Mouse (Mus musculus) left cerebral cortex, postnatal 14 days (tissue): ENCODE data around the gene Dusp13. TPM values are rescaled to one million over a fixed set of nuclear protein-coding genes. Genes with fewer than 3 reads are reported as not detected.
A peak's percentile ranks its signal among the peaks of the same experiment; 100 is the strongest.

Source experiments
- DNase-seq, 2 experiments: peaks; one replicate each; pipeline ENCODE4 v3.0.0; 2021 to 2022; ENCODE audit warnings: low spot score in 2 of 2, mixed read lengths in 1 of 2
- intact Hi-C: fragments of 180-260 bp; cut with DNase I; formaldehyde crosslinking; loops from one replicate; pipeline ENCODE4 v1.15.1; 2025
- total RNA-seq, 2 experiments: library from RNA; stranded (reverse); gene quantifications; 2 replicates each; pipeline ENCODE4 v1.2.3; 2021

Gene Dusp13
- total RNA-seq, 2 experiments from 2014 or later: 0.61 TPM; not detected in 1

GRCm38 (mm10) chr14:21750008-21750880 is 737 bp downstream of the Dusp13 start, which contains the start of gene Samd8:
TSS of gene Samd8 (plus strand) at chr14:21750531.
- intact Hi-C loops: loop anchor here (5.0 kb wide), 2 partner anchors 82 to 97 kb away; partner anchors contain the start of gene Comtd1
- DNase-seq: peak; percentile 85 to 90

- intact Hi-C loops: loop anchor here (10.0 kb wide), 1 partner anchor 494 kb away; no protein-coding TSS in a partner anchor
Observed at GRCm38 (mm10) chr14:21748142-21748870, 2.7 kb downstream of the Dusp13 start.

DNA sequence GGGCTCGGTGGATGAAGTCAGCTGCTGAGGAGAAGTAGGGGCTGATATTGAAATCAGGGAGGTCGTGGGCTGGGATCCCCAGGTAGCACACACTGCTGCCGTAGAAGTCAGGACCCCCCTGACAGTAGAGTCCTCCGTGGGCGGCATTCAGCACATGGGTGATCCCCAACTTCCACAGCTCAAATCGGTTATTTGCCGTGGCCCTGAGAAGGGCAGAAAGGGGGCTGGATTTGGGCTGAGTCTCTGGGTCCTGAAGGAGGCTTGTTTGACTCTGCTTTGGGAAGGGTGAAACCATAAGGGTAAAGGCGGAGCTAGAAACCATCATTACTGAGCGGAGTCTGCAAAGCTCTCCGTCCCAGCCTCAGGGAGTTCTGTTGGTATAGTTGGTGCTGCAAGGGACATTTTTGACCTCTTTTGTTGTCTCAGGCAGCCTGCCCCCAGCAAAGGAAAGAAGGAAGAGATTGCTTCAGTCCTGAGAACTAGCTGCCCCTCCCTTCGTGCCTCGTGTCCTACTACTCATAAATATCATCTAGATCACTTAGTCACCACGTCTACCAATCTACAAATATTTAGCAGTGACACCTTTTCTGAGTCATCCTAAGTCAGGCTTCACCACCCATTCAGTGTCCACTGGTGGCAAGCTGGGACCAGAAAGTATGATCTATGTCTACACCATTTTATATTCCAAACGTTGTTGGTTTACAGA is 3.4 kb downstream of the Dusp13 start:
- intact Hi-C loops: loop anchor here (10.0 kb wide), 1 partner anchor 493 kb away; no protein-coding TSS in a partner anchor
- no peak for DNase-seq

More at GRCm38 (mm10) chr14:21748142-21748870, 2.7 kb downstream of the Dusp13 start:
- peak in 1 of 2 experiments; percentile 74 for DNase-seq

DNA sequence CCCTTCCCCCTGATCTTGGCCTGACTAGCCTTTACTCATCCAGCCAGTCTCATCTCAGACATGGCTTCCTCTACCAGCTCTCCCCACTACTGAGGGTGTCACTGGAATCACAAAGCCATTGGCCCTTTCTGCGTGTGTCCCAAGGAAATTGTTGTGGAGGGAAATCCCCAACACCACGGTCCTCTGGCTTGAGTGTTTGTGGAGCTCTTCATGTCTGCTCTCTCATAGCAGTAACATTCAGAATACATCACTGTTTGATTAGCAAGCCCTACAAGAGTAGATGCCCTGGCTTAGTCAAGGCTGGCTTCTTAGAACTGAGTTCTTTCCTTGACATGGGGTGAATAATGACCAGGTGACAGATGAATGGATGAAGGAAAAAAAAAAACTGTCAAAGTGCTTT is 4.1 kb downstream of the Dusp13 start:
- no peak for DNase-seq
- intact Hi-C loops: loop anchor here (10.0 kb wide), 1 partner anchor 492 kb away; no protein-coding TSS in a partner anchor

DNA sequence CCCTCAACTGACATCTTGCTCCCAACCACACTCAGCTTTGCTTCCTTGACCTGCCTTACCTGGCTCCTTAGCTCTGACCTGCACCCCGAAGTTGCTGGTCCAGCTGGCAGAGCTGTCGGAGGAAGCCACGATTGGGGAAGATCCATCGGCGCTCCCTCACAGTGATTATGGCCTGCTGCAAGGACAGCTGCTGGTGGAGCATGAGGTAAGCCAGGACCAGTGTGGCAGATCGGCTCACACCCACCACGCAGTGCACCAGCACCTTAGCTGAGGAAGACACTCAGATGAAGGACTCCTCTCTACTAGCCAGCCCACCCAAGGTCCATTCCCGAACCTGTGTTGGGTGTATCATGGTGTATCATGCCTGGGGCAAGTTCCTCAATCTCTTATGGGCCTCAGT is 4.7 kb downstream of the Dusp13 start:
- intact Hi-C loops: loop anchor here (10.0 kb wide), 1 partner anchor 491 kb away; no protein-coding TSS in a partner anchor
- DNase-seq: no peak

GRCm38 (mm10) chr14:21745149-21745548 is 5.8 kb downstream of the Dusp13 start:
- intact Hi-C loops: loop anchor here (10.0 kb wide), 1 partner anchor 490 kb away; no protein-coding TSS in a partner anchor
- DNase-seq: no peak

- intact Hi-C loops: loop anchor here (5.0 to 10.0 kb wide), 5 partner anchors 67 to 622 kb away; no protein-coding TSS in a partner anchor
Observed at GRCm38 (mm10) chr14:21744169-21744568, 6.8 kb downstream of the Dusp13 start.

DNA sequence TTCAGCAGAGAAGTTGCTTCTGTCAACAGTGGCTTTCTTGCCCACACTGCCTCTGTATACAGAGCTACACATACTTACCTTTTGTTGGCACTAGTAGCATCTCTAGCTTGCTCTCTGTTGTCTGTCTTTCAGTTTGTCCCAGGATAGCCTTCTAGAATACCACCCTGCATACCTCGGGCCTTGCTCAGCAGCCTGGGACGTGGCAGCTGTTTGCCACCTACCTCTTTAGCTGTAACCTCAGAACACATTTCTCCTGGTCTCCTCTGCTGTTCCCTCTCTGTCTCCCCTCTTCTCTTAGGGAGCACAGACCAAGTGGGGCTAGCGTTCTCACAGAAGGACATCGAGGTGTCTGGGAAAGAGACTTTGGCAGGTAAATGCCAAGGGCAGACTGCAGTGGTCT is 8.5 kb downstream of the Dusp13 start:
- no peak for DNase-seq
- intact Hi-C loops: loop anchor here (5.0 to 10.0 kb wide), 5 partner anchors 65 to 620 kb away; no protein-coding TSS in a partner anchor

More at GRCm38 (mm10) chr14:21744169-21744568, 6.8 kb downstream of the Dusp13 start:
- no peak for DNase-seq

- intact Hi-C loops: loop anchor here (2.0 to 10.0 kb wide), 6 partner anchors 64 to 619 kb away; no protein-coding TSS in a partner anchor
Observed at GRCm38 (mm10) chr14:21741786-21742185, 9.2 kb downstream of the Dusp13 start.

DNA sequence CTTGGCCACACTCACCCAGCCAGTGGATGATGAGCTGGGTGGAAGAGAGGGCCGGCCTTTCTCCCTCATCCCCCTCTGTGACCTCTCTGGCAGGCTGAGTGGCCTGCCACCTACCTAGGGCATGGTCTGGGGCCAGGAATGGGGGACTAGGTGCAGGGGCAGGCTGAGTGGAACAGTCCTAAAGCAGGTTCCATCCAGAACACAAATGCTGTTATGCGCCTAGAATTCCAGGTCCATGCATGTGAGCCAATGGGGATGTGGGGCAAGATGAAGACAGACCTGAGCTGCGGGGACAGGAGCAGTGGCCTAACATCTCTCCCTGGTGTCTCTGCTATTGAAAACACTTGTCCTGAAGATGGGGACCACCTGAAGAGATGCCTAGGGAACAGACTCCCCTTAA is 9.7 kb downstream of the Dusp13 start:
- DNase-seq: no peak
- intact Hi-C loops: loop anchor here (2.0 to 10.0 kb wide), 6 partner anchors 64 to 619 kb away; no protein-coding TSS in a partner anchor

More at GRCm38 (mm10) chr14:21741786-21742185, 9.2 kb downstream of the Dusp13 start:
- DNase-seq: peak; percentile 84 to 90

DNA sequence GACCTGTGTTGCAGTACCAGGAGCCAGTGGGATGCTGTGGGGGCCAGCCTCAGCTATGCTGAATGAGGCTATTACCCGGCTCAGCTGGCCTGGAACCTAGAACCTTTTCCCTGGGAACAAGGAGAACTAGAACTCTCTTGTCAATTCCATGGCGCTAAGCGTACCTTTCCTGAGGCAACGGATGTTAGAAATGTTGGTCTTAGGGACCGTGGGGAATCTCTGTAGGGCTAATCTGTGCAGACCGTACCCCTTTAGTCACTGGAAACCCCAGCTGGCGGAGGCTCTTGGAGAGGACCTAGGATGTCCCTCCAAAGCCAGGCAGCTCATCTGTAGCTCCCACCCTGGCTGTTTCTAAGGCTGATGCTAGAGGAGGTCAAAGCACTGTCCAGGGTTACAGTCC is 10.6 kb downstream of the Dusp13 start:
- no peak for DNase-seq
- intact Hi-C loops: loop anchor here (2.0 to 10.0 kb wide), 6 partner anchors 63 to 618 kb away; no protein-coding TSS in a partner anchor

DNA sequence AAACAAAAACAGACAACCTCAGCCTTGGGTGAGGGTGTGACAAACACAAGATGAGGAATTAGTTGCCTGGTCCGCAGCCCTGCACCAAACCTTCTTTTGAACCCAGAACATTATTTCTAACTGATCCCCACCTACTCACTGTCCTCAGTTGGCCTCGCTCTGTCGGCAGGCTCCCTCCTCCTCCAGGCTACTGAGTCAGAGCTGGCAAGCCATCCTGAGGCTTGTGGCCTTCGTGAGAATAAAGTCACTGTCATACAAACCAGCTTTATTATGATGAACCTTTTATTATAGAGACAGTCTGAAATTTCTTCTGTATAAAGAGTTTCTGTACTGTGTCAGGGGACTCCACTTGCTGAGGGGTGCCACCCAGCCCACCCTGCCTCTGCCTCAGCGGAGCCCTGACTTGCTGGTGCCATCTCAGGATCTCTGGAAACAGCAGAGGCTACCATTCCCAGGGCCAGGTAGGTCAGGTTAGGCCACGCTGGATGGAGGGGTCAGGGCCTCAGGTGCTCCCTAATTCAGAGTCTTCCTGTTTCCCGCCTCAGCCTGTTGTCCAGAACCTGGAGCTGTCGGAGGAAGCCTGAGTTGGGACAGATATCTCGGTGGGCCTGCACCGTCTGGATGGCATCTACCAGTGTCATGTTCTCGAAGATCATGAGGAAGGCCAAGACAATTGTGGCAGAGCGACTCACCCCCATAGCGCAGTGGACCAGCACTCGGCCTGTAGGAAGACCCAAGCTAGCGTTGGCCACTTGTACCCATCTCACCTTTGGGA is 17.7 kb downstream of the Dusp13 start:
- DNase-seq: no peak
- intact Hi-C loops: no loop called here

DNA sequence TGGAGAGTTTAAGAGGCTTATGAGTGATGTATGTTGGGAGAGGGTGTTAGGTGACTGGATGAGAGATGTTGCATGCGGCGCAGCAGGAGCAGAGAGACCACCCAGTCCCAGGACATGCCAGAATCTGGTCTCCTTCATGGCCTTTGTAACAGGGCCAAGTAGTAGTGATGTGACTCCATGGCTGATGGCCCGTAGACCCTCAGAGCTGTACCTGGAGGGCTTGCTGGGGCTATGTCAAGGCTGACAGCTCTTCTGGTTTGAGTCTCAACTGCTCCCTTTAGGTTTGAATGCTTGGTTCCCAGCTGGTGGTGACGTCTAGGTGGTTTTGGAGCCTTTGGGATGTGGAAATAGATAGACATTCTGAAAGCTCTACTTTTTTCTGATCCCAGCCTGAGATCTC is 21.0 kb downstream of the Dusp13 start:
- DNase-seq: no peak
- intact Hi-C loops: no loop called here

- intact Hi-C loops: no loop called here
- DNase-seq: no peak
Observed at GRCm38 (mm10) chr14:21729031-21729732, 21.8 kb downstream of the Dusp13 start.

- DNase-seq: no peak
- intact Hi-C loops: no loop called here
Observed at GRCm38 (mm10) chr14:21722021-21722698, 28.8 kb downstream of the Dusp13 start.

GRCm38 (mm10) chr14:21720430-21721205 is 30.4 kb downstream of the Dusp13 start:
- intact Hi-C loops: no loop called here

More at GRCm38 (mm10) chr14:21720430-21721205, 30.4 kb downstream of the Dusp13 start:
- no peak for DNase-seq
